Mouse (Mus musculus): ENCODE measurements around the gene D630045J12Rik. TPM values are rescaled to one million over a fixed set of nuclear protein-coding genes. Genes with fewer than 3 reads are reported as not detected.

Gene D630045J12Rik
- polyA plus RNA-seq, 1 experiment from 2014 or later, result 12.6 TPM

DNA sequence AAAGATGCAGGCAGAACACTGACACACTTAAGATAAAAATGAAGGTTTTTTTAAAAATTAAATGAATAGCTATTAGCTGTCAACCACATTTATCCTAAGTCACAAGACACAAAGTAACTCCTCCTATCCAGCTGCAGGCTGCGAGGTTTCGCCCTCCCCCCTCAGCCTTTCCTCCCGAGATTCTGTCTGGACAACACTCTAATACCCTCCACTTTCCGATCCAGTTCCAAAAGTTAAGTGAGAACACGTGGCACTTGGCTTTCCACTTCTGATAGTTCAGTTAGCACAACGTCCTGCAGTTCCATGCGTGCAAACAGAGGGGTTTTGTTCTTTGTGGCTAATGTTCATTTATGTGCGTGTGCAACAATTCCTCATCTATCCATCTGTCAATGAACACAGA, 69.0 kb downstream of the D630045J12Rik start:
- Histone ChIP-seq H3K27me3 (replicated peaks) (no peaks in the 10 kb centered on the region), H3K9ac (replicated peaks) (no peak overlapping the region), H3K4me3 (replicated peaks) (no peak overlapping the region), H3K9me3 (replicated peaks) (no peaks in the 10 kb centered on the region), H3K36me3 (peaks cover 53% of the 10 kb centered on the region), H3K4me2 (no peak overlapping the region), H3K27ac (replicated peaks) (no peak overlapping the region), H3K4me1 (no peaks in the 10 kb centered on the region)
- 59% methylated on average over 8 of the region's 8 CpGs for WGBS
- ATAC-seq (ENCODE audit: low FRiP score), result no peak

DNA sequence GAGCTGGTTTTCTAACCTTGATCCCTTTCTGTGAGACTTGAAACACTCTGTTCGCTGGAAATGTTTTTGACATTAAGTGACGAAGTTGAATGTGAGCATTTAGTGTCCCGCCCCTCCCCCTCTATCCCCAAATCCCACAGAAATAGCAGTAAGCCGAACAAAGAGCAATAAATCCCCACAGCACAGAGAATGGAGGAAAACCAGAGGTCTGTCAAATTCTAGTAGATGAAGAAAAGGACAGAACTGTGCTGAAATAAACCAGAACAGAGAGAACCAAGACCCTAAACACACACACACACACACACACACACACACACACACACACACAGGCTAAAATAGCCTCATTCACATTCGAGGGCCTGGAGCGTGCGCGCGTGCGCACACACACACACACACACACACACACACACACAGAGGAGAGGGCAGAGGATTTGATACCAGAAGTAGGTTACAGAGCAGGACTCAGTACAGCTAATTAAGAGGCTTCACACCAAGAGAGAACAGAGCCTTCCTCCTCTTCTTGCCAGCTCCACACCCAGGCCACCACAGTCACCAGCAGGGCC, 72.0 kb downstream of the D630045J12Rik start:
- Histone ChIP-seq H3K27ac (replicated peaks) (0 out of 2 replicates have a peak overlapping the region, but pooled peaks have one; percentile 28), H3K36me3 (peaks cover 53% of the 10 kb centered on the region), H3K9me3 (replicated peaks) (no peaks in the 10 kb centered on the region), H3K4me1 (no peaks in the 10 kb centered on the region), H3K27me3 (replicated peaks) (no peaks in the 10 kb centered on the region), H3K4me3 (replicated peaks) (no peak overlapping the region), H3K4me2 (no peak overlapping the region), H3K9ac (replicated peaks) (no peak overlapping the region)
- peak; percentile 28; the same call in 1 of the 2 replicates for ATAC-seq (ENCODE audit: low FRiP score)
- WGBS, result 69% methylated on average over 10 of the region's 10 CpGs

DNA sequence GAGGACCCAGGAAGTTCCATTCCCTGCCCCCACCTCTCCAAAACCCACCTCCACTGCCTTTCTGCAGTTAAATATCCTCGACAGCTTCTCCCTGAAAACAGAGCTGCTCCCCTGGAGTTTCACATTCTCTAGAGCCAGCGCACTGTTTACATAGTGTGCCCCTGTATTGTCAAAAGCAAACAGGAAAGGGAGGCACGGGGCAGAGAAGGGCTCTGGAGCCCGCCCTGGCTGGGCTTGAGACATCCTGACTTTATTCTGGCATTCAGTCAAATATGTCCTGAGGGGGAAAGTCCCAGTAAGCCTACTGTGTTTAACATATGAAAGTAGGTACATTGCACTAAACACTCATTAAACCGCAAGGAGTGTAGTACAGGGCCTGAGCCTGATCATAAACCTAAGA, 73.1 kb downstream of the D630045J12Rik start:
- H3K9me3 ChIP-seq (replicated peaks), result no peaks in the 10 kb centered on the region
- no peaks in the 10 kb centered on the region for H3K4me1 ChIP-seq
- ATAC-seq (ENCODE audit: low FRiP score), result no peak
- 50% methylated on average over 5 of the region's 5 CpGs for WGBS
- no peak overlapping the region for H3K4me2 ChIP-seq
- no peak overlapping the region for H3K4me3 ChIP-seq (replicated peaks)
- H3K27me3 ChIP-seq (replicated peaks), result no peaks in the 10 kb centered on the region
- no peak overlapping the region for H3K9ac ChIP-seq (replicated peaks)
- no peak overlapping the region for H3K27ac ChIP-seq (replicated peaks)
- peaks cover 47% of the 10 kb centered on the region for H3K36me3 ChIP-seq

DNA sequence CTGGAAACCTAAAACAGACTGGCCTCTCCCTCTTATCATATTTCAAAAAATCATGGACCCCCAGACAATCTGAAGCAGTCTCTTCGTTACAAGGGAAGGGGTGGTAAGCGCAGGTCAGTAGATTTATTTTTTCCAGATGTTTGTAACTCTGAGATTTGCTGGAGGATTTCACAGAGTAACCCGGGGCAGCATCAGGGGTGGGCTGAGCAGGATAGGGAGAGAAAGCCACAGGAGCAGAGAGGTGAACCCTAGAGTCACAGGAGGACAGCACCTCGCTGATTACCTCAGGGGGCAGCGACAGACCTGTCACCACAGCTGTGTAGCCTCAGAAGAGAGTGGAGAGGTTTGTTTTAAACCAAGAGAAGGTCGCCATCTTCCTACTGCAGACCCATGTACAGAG, 88.4 kb downstream of the D630045J12Rik start:
- Histone ChIP-seq H3K36me3 (peaks cover 45% of the 10 kb centered on the region), H3K9ac (replicated peaks) (no peak overlapping the region), H3K9me3 (replicated peaks) (no peaks in the 10 kb centered on the region), H3K27me3 (replicated peaks) (no peaks in the 10 kb centered on the region), H3K4me3 (replicated peaks) (no peak overlapping the region), H3K4me2 (no peak overlapping the region), H3K4me1 (peaks cover 24% of the 10 kb centered on the region), H3K27ac (replicated peaks) (peak overlapping the region; percentile 37; the same call in 1 of the 2 replicates)
- ATAC-seq (ENCODE audit: low FRiP score), result no peak
- 73% methylated on average over 6 of the region's 6 CpGs for WGBS

DNA sequence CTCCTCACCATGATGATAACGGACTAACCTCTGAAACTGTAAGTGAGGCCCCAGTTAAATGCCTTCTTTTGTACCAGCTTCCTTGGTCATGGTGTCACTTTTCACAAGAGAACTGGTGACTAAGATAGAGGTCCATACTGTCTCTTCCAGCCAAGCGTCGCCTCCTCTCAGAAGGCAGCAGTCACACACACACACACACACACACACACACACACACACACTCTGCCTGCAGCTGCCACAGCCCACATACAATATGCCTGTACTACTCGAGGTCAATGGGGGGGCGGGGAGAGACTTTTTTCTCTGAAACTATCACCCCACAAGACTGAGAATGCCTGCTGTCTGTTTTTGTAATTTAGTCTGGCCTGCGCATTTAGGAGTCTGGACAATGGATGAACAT, 89.1 kb downstream of the D630045J12Rik start:
- Histone ChIP-seq H3K36me3 (peaks cover 40% of the 10 kb centered on the region), H3K9me3 (replicated peaks) (no peaks in the 10 kb centered on the region), H3K27me3 (replicated peaks) (no peaks in the 10 kb centered on the region), H3K4me2 (no peak overlapping the region), H3K27ac (replicated peaks) (no peak overlapping the region), H3K4me3 (replicated peaks) (no peak overlapping the region), H3K9ac (replicated peaks) (no peak overlapping the region), H3K4me1 (peaks cover 27% of the 10 kb centered on the region)
- ATAC-seq (ENCODE audit: low FRiP score), result no peak
- WGBS, result 74% methylated on average over 6 of the region's 6 CpGs

DNA sequence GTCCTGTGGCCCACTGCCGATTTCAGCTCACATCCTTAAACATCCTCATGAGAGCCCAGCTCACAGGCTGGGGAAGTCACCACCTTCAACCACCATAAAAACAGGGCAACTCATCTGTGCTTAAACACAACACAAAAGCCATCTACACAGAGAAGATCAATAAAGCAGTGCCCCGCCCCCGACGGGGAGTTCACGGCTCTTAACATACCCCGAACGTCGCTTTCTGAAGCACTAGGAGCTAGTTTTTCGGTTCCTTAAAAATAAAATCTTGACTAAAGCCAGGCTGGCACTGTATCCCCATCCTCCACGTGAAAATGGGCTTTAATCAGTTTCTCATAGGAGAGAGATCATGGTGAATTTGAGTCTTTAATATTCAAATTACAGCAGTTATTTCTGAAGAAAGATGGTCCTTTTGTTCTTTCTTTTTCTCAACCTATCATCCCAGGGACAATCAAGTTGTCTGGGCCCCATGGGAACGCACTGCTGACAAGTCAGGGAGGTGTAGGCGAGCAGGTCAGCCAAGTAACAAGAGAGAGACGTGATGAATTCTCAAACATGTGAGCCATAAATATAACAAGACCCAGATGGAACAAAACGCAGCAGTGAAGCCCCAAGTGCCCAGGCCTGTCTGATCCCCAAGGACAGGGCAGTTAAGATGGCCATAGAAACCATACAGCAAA, 90.8 kb downstream of the D630045J12Rik start:
- no peak for ATAC-seq (ENCODE audit: low FRiP score)
- no peaks in the 10 kb centered on the region for H3K27me3 ChIP-seq (replicated peaks)
- no peaks in the 10 kb centered on the region for H3K9me3 ChIP-seq (replicated peaks)
- 15% methylated on average over 14 of the region's 14 CpGs for WGBS
- no peak overlapping the region for H3K4me3 ChIP-seq (replicated peaks)
- peaks cover 33% of the 10 kb centered on the region for H3K4me1 ChIP-seq
- no peak overlapping the region for H3K27ac ChIP-seq (replicated peaks)
- no peak overlapping the region for H3K4me2 ChIP-seq
- H3K36me3 ChIP-seq, result peaks cover 25% of the 10 kb centered on the region
- no peak overlapping the region for H3K9ac ChIP-seq (replicated peaks)

DNA sequence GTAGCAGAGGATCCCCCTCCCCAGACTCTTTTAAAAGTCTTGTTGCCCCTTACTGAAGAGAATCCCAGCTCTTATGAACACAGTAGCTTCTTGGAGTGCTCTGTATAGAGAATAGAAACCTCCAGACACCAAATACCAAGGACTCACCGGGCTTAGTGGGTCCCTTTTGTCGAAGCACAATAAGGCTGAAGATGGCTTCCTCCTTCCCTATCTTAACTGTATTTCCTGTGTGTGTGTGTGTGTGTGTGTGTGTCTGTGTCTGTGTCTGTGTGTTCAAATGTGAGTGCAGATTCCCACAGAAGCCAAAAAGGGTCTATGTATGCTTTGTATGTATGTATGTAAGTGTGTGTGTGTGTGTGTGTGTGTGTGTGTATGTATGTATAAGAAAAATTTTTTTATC, 93.3 kb downstream of the D630045J12Rik start:
- H3K4me3 ChIP-seq (replicated peaks), result no peak overlapping the region
- no peaks in the 10 kb centered on the region for H3K9me3 ChIP-seq (replicated peaks)
- H3K27ac ChIP-seq (replicated peaks), result peak overlapping the region; percentile 70
- H3K4me1 ChIP-seq, result peaks cover 30% of the 10 kb centered on the region
- peak; percentile 15; the same call in 1 of the 2 replicates for ATAC-seq (ENCODE audit: low FRiP score)
- H3K27me3 ChIP-seq (replicated peaks), result no peaks in the 10 kb centered on the region
- H3K9ac ChIP-seq (replicated peaks), result no peak overlapping the region
- 60% methylated on average over 2 of the region's 2 CpGs for WGBS
- no peak overlapping the region; the same call in 1 of the 2 replicates for H3K4me2 ChIP-seq
- H3K36me3 ChIP-seq, result peaks cover 16% of the 10 kb centered on the region

DNA sequence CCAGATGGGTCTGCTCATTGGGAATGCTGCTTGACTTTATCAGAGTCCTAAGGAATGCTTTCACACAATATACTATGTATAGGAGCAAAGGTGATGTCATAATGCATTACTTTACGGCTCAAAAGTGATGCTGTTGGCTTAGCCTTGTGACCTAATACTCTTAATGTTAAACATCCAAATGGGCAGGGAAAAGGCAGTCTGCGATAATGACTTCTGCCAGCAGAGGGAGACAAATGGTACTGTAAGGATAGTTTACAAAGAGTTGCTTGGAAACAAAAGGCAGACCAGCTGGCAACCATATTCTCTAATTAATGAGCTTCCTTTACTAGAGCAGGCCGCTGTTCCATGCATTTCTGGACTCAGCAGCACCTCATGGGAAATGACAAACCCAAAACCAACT, 93.7 kb downstream of the D630045J12Rik start:
- Histone ChIP-seq H3K27me3 (replicated peaks) (no peaks in the 10 kb centered on the region), H3K9ac (replicated peaks) (no peak overlapping the region), H3K4me3 (replicated peaks) (no peak overlapping the region), H3K4me2 (no peak overlapping the region; the same call in 1 of the 2 replicates), H3K9me3 (replicated peaks) (no peaks in the 10 kb centered on the region), H3K27ac (replicated peaks) (peak overlapping the region; percentile 70), H3K4me1 (peaks cover 27% of the 10 kb centered on the region), H3K36me3 (peaks cover 15% of the 10 kb centered on the region)
- peak; percentile 48 for ATAC-seq (ENCODE audit: low FRiP score)
- WGBS, result 10% methylated on average over 3 of the region's 3 CpGs

DNA sequence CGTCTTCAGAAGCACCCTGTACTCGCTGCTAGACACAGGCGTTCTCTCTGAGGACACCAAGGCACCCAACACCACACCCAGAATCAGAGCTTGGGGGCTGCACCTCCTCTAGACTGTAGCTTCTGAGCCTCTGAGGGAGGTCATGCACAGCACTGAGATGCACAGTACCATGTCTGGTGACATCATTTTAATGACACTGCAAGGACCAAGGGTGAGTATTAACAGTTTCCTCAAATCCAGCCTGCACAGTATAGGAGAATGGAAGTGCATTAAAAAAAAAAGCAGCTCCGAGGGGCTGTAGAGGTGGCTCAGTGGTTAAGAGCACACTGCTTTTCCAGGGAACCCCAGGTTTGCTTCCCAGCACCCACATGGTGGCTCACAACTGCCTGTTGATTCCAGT, 94.2 kb downstream of the D630045J12Rik start:
- 76% methylated on average over 4 of the region's 4 CpGs for WGBS
- no peak overlapping the region for H3K4me3 ChIP-seq (replicated peaks)
- no peaks in the 10 kb centered on the region for H3K9me3 ChIP-seq (replicated peaks)
- no peaks in the 10 kb centered on the region for H3K27me3 ChIP-seq (replicated peaks)
- peaks cover 27% of the 10 kb centered on the region for H3K4me1 ChIP-seq
- no peak overlapping the region for H3K9ac ChIP-seq (replicated peaks)
- peaks cover 19% of the 10 kb centered on the region for H3K36me3 ChIP-seq
- H3K27ac ChIP-seq (replicated peaks), result no peak overlapping the region
- no peak; the same call in 1 of the 2 replicates for ATAC-seq (ENCODE audit: low FRiP score)
- H3K4me2 ChIP-seq, result no peak overlapping the region

DNA sequence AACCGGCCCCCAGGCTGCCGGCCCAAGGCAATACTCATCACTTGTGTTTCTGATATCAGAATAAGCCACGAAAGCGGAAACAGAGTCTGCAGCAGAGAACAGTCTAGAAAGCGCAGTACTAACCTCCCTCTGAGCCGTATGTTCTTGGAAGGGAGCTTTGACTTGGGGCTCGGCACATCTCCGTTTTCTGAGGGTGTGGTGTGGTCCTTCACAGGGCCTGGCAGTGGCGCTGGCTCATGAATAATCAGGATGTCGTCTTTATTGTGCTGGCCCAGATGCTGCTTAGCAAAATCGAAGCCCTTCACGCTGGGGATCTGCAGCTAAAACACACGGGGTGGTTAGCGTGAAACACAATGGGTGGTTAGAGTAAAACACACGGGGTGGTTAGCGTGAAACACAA, 95.9 kb downstream of the D630045J12Rik start:
- 0 out of 2 replicates have a peak overlapping the region, but pooled peaks have one; percentile 0 for H3K27ac ChIP-seq (replicated peaks)
- H3K36me3 ChIP-seq, result peaks cover 18% of the 10 kb centered on the region
- whole genome bisulfite sequencing, result 43% methylated on average over 16 of the region's 16 CpGs
- no peaks in the 10 kb centered on the region for H3K27me3 ChIP-seq (replicated peaks)
- peaks cover 22% of the 10 kb centered on the region for H3K4me1 ChIP-seq
- no peaks in the 10 kb centered on the region for H3K9me3 ChIP-seq (replicated peaks)
- H3K4me2 ChIP-seq, result no peak overlapping the region
- no peak for ATAC-seq (ENCODE audit: low FRiP score)
- no peak overlapping the region for H3K9ac ChIP-seq (replicated peaks)
- H3K4me3 ChIP-seq (replicated peaks), result no peak overlapping the region

DNA sequence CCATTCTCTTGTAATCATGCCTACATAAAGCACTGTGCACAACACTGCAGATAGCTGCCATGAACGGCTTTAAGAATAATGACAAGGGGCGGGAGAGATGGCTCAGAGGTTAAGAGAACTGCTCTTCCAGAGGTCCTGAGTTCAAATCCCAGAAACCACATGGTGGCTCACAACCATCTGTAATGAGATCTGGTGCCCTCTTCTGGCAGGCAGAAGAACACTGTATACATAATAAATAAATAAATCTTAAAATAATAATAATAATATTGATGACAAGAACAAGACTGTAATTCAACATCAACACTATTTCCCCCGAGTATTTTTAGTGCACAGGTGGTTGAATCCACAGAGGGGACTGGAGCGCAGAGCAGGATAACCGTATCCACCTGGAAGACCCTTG, 97.6 kb downstream of the D630045J12Rik start:
- Histone ChIP-seq H3K27me3 (replicated peaks) (no peaks in the 10 kb centered on the region), H3K27ac (replicated peaks) (no peak overlapping the region), H3K4me1 (peaks cover 13% of the 10 kb centered on the region), H3K4me3 (replicated peaks) (no peak overlapping the region), H3K9ac (replicated peaks) (no peak overlapping the region), H3K4me2 (no peak overlapping the region), H3K9me3 (replicated peaks) (no peaks in the 10 kb centered on the region), H3K36me3 (peaks cover 24% of the 10 kb centered on the region)
- 93% methylated on average over 5 of the region's 5 CpGs for WGBS
- ATAC-seq (ENCODE audit: low FRiP score), result no peak

DNA sequence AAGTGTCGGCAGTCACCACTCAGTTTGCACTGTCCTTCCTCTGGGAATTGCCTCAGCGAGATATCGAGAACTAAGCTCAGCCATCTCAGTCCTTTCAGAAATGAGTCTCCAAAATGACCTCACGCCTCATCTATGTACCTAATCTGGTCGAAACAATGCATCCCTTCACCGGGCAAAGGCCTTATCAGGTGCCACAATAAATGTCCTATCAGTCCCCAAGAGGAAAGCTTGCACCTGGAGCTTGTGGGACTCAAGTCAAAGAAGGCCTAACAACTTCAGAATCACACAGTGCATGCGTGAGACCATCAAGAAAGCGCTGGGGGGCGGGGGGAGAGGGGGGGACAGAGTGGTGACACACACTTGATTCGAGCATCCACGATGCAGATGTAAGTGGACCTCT, 101.5 kb downstream of the D630045J12Rik start:
- no peak for ATAC-seq (ENCODE audit: low FRiP score)
- Histone ChIP-seq H3K9me3 (replicated peaks) (no peaks in the 10 kb centered on the region), H3K9ac (replicated peaks) (no peak overlapping the region), H3K36me3 (peaks cover 47% of the 10 kb centered on the region), H3K27ac (replicated peaks) (no peak overlapping the region), H3K4me1 (no peaks in the 10 kb centered on the region), H3K4me2 (no peak overlapping the region), H3K27me3 (replicated peaks) (no peaks in the 10 kb centered on the region), H3K4me3 (replicated peaks) (no peak overlapping the region)
- WGBS, result 85% methylated on average over 11 of the region's 11 CpGs

Data from neural tube, embryonic 15.5 days (tissue).